Mouse (Mus musculus) small intestine, adult 2 months (tissue): ENCODE data around the gene Degs2. TPM values are rescaled to one million over a fixed set of nuclear protein-coding genes. Genes with fewer than 3 reads are reported as not detected.

Experiments
- H3K27ac ChIP-seq: fragments of 200-500 bp; 2 replicates; pipeline ENCODE4 v1.5.1; 2012; ENCODE audit warnings: low read depth, low read length, control low read depth, inconsistent platforms; ENCODE audit not compliant: insufficient read depth
- H3K27me3 ChIP-seq: fragments of 200-500 bp; 2 replicates; pipeline ENCODE4 v1.6.1; 2012; ENCODE audit warnings: mild to moderate bottlenecking, moderate library complexity, low read length, inconsistent platforms; ENCODE audit not compliant: control insufficient read depth, insufficient read depth
- H3K36me3 ChIP-seq: fragments of 200-500 bp; 2 replicates; pipeline ENCODE4 v1.6.1; 2012; ENCODE audit warnings: mild to moderate bottlenecking, low read length, control low read depth, inconsistent platforms; ENCODE audit not compliant: control insufficient read depth, insufficient read depth
- H3K4me1 ChIP-seq: fragments of 200-500 bp; 2 replicates; pipeline ENCODE4 v1.6.1; 2012; ENCODE audit warnings: low read length, inconsistent platforms, mixed read lengths; ENCODE audit not compliant: control insufficient read depth, insufficient read depth, insufficient read length
- H3K4me3 ChIP-seq: fragments of 200-500 bp; 2 replicates; pipeline ENCODE4 v1.5.1; 2012; ENCODE audit warnings: low read depth, mild to moderate bottlenecking, control low read depth, inconsistent platforms, low read length, moderate library complexity
- CTCF ChIP-seq: fragments of 200-500 bp; IDR thresholded peaks from 2 replicates; pipeline ENCODE4 v1.5.1; 2012; ENCODE audit warnings: low read depth, mild to moderate bottlenecking, control low read depth, inconsistent platforms, low read length, moderate library complexity, mixed read lengths; ENCODE audit not compliant: insufficient replicate concordance, insufficient read length; ENCODE audit errors: extremely low read depth
- POLR2A ChIP-seq: fragments of 200-500 bp; IDR thresholded peaks from 2 replicates; pipeline ENCODE4 v1.6.1; 2012; ENCODE audit warnings: low read depth, mild to moderate bottlenecking, control low read depth, inconsistent platforms, low read length, moderate library complexity
- WGBS: fragments of 180-500 bp; shearing (Covaris S2); methylation state at CpG from one replicate; pipeline ENCODE4 v1.1.7; 2018; 5-methylcytosine and 5-hydroxymethylcytosine counted together
- polyA plus RNA-seq: library from polyadenylated mRNA; depleted of rRNA; stranded (reverse); fragments of >200 nt; gene quantifications from 2 replicates; pipeline ENCODE4 v1.2.3, GENCODE M21; 2012

Gene Degs2
- polyA plus RNA-seq, 1 experiment, result 406 TPM

DNA sequence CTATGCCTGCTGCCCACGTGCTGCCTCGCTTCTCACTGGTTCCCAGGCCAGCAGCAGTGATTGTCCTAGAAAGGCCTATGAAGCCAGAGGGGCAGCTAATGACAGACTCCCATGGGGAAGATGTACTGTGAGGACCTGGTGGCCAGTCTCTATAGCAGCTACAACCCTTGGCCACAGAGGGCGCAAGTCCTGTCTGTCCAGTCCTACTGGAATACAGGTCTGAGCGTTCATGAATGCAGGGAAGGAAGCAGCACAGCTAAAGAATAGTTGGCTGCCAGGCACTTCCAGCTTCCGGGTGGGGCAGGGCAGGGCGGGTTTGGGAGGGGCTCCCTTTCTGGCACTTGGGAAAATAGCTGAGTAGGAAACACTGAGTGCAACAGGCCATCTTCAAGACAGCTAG lies 15.2 kb downstream of the Degs2 start:
- Histone ChIP-seq H3K36me3 (peaks cover 57% of the 10 kb centered on the region), H3K4me3 (no peak overlapping the region), H3K27ac (peak overlapping the region; percentile 68), H3K4me1 (peaks cover 54% of the 10 kb centered on the region), H3K27me3 (no peaks in the 10 kb centered on the region)
- TF ChIP-seq CTCF, result peak; percentile 36; the same call in 1 of the 2 replicates
- TF ChIP-seq POLR2A, result no peak
- 25% methylated on average over 6 of the region's 6 CpGs for WGBS

DNA sequence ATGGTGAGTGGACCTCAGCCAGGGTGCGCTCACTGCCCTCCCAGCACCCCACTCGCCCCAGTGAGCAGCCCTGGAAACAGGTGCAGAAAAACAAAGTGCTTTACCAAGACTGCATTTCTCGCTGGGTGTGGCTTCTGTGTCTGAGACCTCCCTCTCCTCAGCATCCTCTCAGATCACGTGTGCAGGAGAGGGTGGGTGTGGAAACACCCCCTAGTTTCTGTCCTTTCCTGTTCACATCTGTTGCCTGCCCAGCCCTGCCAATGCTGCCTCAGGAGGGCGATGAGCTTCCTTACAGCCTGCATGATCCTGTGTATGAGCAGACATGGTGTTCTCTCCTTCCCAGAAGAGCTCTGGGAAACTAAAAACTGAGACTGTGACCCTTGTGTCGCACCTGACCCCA lies 15.7 kb downstream of the Degs2 start:
- Histone ChIP-seq H3K4me1 (peaks cover 50% of the 10 kb centered on the region), H3K4me3 (no peak overlapping the region), H3K27ac (peak overlapping the region; percentile 19; the same call in 1 of the 2 replicates), H3K36me3 (peaks cover 56% of the 10 kb centered on the region), H3K27me3 (no peaks in the 10 kb centered on the region)
- TF ChIP-seq CTCF (no peak), POLR2A (no peak)
- 45% methylated on average over 6 of the region's 6 CpGs for WGBS

DNA sequence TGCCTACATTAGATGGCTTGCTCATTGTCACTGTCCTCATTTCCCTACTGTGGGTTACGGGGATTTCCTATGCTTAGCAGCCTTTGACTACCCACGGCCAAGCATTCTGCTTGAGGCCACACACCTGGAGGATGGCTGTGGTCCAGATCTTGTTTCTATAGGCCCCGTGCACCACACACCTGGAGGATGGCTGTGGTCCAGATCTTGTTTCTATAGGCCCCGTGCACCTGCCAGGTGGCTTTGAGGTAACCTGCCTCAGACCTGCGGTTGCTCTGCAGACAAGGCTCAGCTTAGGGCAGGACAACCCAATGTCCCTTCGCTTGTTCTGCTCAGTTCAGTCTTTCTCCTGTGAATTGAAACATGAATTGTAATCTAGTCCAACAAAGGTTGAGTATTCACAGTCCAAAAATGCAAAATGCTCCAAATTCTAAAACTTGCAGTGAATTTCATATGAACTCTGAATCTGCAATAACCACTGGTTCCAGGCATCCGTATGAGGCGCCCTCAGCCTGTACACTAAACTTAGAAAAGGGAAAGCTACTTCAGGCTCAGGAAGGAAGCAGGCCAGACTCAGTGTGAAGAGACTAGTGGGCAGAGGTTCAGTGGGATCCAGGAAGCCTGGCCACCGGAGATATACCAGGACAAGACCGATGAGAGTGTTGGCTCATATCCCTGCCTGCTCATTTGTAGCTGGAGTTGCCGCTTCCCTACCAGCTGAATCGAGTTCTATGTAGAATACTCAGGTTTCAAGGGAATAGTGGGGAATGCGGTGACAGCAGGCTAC lies 19.7 kb downstream of the Degs2 start:
- Histone ChIP-seq H3K27ac (no peak overlapping the region), H3K4me1 (peaks cover 23% of the 10 kb centered on the region), H3K36me3 (peaks cover 61% of the 10 kb centered on the region), H3K4me3 (no peak overlapping the region), H3K27me3 (no peaks in the 10 kb centered on the region)
- no peak for TF ChIP-seq POLR2A
- no peak for TF ChIP-seq CTCF
- 38% methylated on average over 13 of the region's 13 CpGs for WGBS

DNA sequence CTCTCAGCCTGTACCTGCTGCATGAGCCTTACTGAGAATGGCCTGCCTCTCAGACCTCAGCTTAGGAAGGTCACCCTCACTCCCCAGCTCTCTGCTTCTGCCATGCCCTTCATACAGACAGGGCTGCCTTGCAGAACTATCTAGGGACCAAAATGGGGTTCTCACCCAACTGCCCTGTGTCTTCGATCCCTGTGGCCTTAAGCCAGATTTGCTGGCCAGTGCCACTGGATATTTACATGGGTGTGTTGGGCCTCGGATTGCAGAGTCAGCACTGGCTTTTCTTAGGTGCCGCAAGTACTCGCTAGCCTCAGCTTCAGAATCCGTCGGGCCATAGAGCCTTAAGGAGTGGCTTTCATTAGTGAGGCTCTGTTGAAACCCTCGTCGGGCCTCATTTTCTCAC lies 21.3 kb downstream of the Degs2 start:
- 88% methylated on average over 8 of the region's 8 CpGs for WGBS
- Histone ChIP-seq H3K27me3 (no peaks in the 10 kb centered on the region), H3K4me1 (peaks cover 12% of the 10 kb centered on the region), H3K4me3 (no peak overlapping the region), H3K36me3 (peaks cover 69% of the 10 kb centered on the region), H3K27ac (no peak overlapping the region)
- no peak for TF ChIP-seq POLR2A
- TF ChIP-seq CTCF, result no peak

DNA sequence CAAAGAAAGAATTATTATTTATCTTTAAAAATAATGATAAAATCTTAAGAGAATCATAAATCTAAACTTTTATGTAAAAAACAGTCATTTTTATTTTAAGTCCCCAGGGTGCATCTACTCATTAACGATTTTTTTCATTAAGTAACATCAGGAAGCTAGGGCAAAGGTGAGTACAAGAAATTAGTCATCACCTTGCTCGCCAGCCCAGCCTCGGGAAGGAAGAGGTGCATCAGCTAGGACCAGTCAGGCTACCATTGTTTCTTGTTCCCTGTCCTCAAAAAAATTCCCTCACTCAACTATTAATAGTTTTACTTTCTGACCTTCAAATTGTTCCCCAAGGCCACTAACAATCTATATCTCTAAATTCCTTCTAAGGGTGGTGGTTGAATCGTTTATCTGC lies 23.7 kb downstream of the Degs2 start:
- TF ChIP-seq CTCF (no peak), POLR2A (no peak)
- Histone ChIP-seq H3K27me3 (no peaks in the 10 kb centered on the region), H3K4me1 (peaks cover 10% of the 10 kb centered on the region), H3K36me3 (peaks cover 64% of the 10 kb centered on the region), H3K27ac (no peak overlapping the region), H3K4me3 (no peak overlapping the region)
- WGBS, result 21% methylated on average over 4 of the region's 4 CpGs

DNA sequence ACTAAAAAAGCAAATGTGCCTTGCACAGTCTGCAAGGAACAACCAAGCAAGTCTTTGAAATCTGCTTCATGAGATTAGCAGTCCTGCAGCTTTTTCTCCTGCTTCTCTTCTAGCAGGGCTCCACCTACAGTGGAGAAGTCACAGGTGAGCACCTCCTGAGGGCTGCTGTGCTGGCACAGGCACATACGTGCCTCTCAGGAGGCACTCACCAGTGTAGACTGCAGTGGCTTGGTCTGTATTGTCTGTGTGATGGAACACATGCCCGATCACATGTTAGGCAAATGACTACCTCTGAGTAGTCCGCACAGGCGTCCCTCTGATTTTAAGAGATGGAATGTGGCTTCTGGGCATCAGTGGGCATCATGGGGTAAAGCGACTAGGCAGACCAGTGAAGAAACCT lies 25.0 kb downstream of the Degs2 start:
- H3K27ac ChIP-seq, result no peak overlapping the region
- peaks cover 58% of the 10 kb centered on the region for H3K36me3 ChIP-seq
- TF ChIP-seq POLR2A, result no peak
- no peak for TF ChIP-seq CTCF
- WGBS, result 87% methylated on average over 5 of the region's 5 CpGs
- H3K4me3 ChIP-seq, result no peak overlapping the region
- H3K4me1 ChIP-seq, result peaks cover 10% of the 10 kb centered on the region
- no peaks in the 10 kb centered on the region for H3K27me3 ChIP-seq

- TF ChIP-seq CTCF, result no peak
- TF ChIP-seq POLR2A, result no peak
- H3K4me3 ChIP-seq, result no peak overlapping the region
- peaks cover 10% of the 10 kb centered on the region for H3K4me1 ChIP-seq
- peaks cover 52% of the 10 kb centered on the region for H3K36me3 ChIP-seq
- no peaks in the 10 kb centered on the region for H3K27me3 ChIP-seq
- no peak overlapping the region for H3K27ac ChIP-seq
- WGBS, result 42% methylated on average over 8 of the region's 8 CpGs
Observed at GRCm38 (mm10) chr12:108675614-108676401, 26.3 kb downstream of the Degs2 start.
